Mouse (Mus musculus): ENCODE measurements around the gene E330017A01Rik. TPM values are rescaled to one million over a fixed set of nuclear protein-coding genes. Genes with fewer than 3 reads are reported as not detected.

E330017A01Rik gene
- polyA plus RNA-seq, 1 experiment, result not detected

DNA sequence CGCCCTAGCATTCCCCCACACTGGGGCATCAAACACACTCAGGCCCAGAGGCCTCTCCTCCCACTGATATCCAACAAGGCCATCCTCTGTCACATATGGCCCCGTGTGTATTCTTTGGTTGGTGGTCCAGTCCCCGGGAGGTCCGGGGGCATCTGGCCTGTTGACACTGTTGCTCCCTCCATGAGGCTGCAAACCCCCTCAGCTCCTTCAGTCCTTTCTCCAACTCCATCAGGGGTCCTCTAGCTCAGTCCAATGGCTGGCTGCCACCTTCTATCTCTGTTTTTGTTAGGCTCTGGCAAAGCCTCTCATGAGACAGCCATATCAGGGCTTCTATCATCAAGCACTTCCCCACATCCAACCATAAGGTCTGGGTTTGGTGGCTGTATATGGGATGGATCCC is 18.0 kb upstream of the E330017A01Rik start:
- no peak overlapping the region for H3K4me2 ChIP-seq (ENCODE audit: low read depth)
- TF ChIP-seq E2F4 (IDR thresholded peaks at IDR 0.05; ENCODE audit: insufficient read depth), result no peak
- TF ChIP-seq TCF12 (IDR thresholded peaks at IDR 0.05; ENCODE audit: insufficient read depth, poor library complexity, severe bottlenecking), result no peak
- no peak for TF ChIP-seq CEBPB (IDR thresholded peaks at IDR 0.05; ENCODE audit: insufficient read depth, poor library complexity, severe bottlenecking)
- TF ChIP-seq MAX (IDR thresholded peaks at IDR 0.05; ENCODE audit: low read depth), result no peak
- TF ChIP-seq POLR2AphosphoS2 (IDR thresholded peaks at IDR 0.05; ENCODE audit: insufficient read length, low read depth), result no peak
- TF ChIP-seq USF1 (IDR thresholded peaks at IDR 0.05; ENCODE audit: low read depth), result no peak
- no peak for TF ChIP-seq REST (IDR thresholded peaks at IDR 0.05; ENCODE audit: insufficient read depth, insufficient read length)
- no peak for TF ChIP-seq TCF3 (IDR thresholded peaks at IDR 0.05; ENCODE audit: insufficient read length, low read depth)
- no peak for TF ChIP-seq POLR2A (IDR thresholded peaks at IDR 0.05; ENCODE audit: insufficient read length, low read depth)
- TF ChIP-seq MYOG (IDR thresholded peaks at IDR 0.05; ENCODE audit: control insufficient read depth in 1 of 3, insufficient read depth in 1 of 3, insufficient read length in 2 of 3, low read depth in 2 of 3), result no peak
- no peak for TF ChIP-seq SRF (IDR thresholded peaks at IDR 0.05; ENCODE audit: control insufficient read depth, insufficient read length, low read depth)
- no peak for TF ChIP-seq MYOD1 (IDR thresholded peaks at IDR 0.05; ENCODE audit: control insufficient read depth in 1 of 3, insufficient read length in 2 of 3, low read depth in 2 of 3)
- H3K79me2 ChIP-seq (ENCODE audit: control insufficient read depth, insufficient read depth), result no peaks in the 10 kb centered on the region
- H3K27me3 ChIP-seq (ENCODE audit: control insufficient read depth, insufficient read depth, insufficient read length), result peaks cover 22% of the 10 kb centered on the region
- H3K36me3 ChIP-seq (ENCODE audit: control insufficient read depth, insufficient read depth), result no peaks in the 10 kb centered on the region
- H3K4me3 ChIP-seq, result no peak overlapping the region
- no peak overlapping the region for H3ac ChIP-seq (ENCODE audit: control insufficient read depth, insufficient read length)

DNA sequence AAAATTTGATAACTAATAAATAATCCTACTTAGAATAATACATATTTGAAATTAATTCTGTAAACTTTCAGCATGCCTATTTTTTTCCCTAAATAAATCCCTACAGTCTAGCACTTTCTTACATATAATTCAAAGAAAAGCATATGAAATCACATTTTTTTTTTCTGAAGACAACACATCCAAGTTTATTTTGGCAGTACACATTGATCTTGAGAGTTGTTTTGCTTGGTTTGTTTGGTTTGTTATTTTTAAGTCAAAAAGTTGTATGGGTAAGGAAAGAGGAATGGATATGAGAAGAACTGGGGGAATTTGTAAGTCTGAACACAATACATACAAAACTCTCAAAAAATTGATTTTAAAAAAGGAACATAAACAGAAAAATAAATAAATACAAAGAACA is 17.2 kb upstream of the E330017A01Rik start:
- Histone ChIP-seq H3K79me2 (ENCODE audit: control insufficient read depth, insufficient read depth) (no peaks in the 10 kb centered on the region), H3K27me3 (ENCODE audit: control insufficient read depth, insufficient read depth, insufficient read length) (peaks cover 19% of the 10 kb centered on the region), H3K4me3 (no peak overlapping the region), H3K36me3 (ENCODE audit: control insufficient read depth, insufficient read depth) (no peaks in the 10 kb centered on the region), H3ac (ENCODE audit: control insufficient read depth, insufficient read length) (no peak overlapping the region), H3K4me2 (ENCODE audit: low read depth) (no peak overlapping the region)
- TF ChIP-seq E2F4 (IDR thresholded peaks at IDR 0.05; ENCODE audit: insufficient read depth) (no peak), CEBPB (IDR thresholded peaks at IDR 0.05; ENCODE audit: insufficient read depth, poor library complexity, severe bottlenecking) (no peak), POLR2AphosphoS2 (IDR thresholded peaks at IDR 0.05; ENCODE audit: insufficient read length, low read depth) (no peak), MYOG (IDR thresholded peaks at IDR 0.05; ENCODE audit: control insufficient read depth in 1 of 3, insufficient read depth in 1 of 3, insufficient read length in 2 of 3, low read depth in 2 of 3) (no peak), REST (IDR thresholded peaks at IDR 0.05; ENCODE audit: insufficient read depth, insufficient read length) (no peak)

GRCm38 (mm10) chr16:58649979-58650378 is 11.4 kb upstream of the E330017A01Rik start:
- no peak for TF ChIP-seq POLR2A (IDR thresholded peaks at IDR 0.05; ENCODE audit: insufficient read length, low read depth)
- no peak for TF ChIP-seq TCF3 (IDR thresholded peaks at IDR 0.05; ENCODE audit: insufficient read length, low read depth)
- no peak for TF ChIP-seq SRF (IDR thresholded peaks at IDR 0.05; ENCODE audit: control insufficient read depth, insufficient read length, low read depth)
- no peak for TF ChIP-seq POLR2AphosphoS2 (IDR thresholded peaks at IDR 0.05; ENCODE audit: insufficient read length, low read depth)
- TF ChIP-seq CEBPB (IDR thresholded peaks at IDR 0.05; ENCODE audit: insufficient read depth, poor library complexity, severe bottlenecking), result no peak
- TF ChIP-seq USF1 (IDR thresholded peaks at IDR 0.05; ENCODE audit: low read depth), result no peak
- TF ChIP-seq E2F4 (IDR thresholded peaks at IDR 0.05; ENCODE audit: insufficient read depth), result no peak
- no peaks in the 10 kb centered on the region for H3K79me2 ChIP-seq (ENCODE audit: control insufficient read depth, insufficient read depth)
- H3K27me3 ChIP-seq (ENCODE audit: control insufficient read depth, insufficient read depth, insufficient read length), result peaks cover 5% of the 10 kb centered on the region
- H3K36me3 ChIP-seq (ENCODE audit: control insufficient read depth, insufficient read depth), result no peaks in the 10 kb centered on the region
- no peak overlapping the region for H3K4me2 ChIP-seq (ENCODE audit: low read depth)
- H3K4me3 ChIP-seq, result no peak overlapping the region
- no peak overlapping the region for H3ac ChIP-seq (ENCODE audit: control insufficient read depth, insufficient read length)

DNA sequence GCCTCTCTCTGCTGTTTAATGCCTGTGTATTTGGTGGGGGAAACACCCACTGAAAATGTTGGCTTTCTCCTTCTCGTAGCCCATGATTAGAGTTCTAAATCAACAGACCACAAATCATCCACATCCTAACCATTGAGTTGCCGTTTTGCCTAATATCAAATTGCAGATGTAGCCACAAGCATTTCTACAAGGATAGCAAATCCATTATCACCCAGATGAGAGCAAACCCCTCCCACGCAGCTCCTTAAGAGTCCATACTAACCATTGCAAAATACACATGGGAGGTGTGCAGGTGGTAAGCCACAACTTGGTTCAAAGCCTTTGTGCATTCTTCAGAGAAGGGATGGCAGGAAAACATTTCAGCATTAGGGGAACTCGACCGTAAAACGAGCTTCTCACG is 523 bp downstream of the E330017A01Rik start:
- Histone ChIP-seq H3K4me3 (no peak overlapping the region), H3K4me2 (ENCODE audit: low read depth) (no peak overlapping the region), H3K36me3 (ENCODE audit: control insufficient read depth, insufficient read depth) (no peaks in the 10 kb centered on the region), H3K27me3 (ENCODE audit: control insufficient read depth, insufficient read depth, insufficient read length) (peaks cover 19% of the 10 kb centered on the region), H3K79me2 (ENCODE audit: control insufficient read depth, insufficient read depth) (no peaks in the 10 kb centered on the region), H3ac (ENCODE audit: control insufficient read depth, insufficient read length) (no peak overlapping the region)
- TF ChIP-seq CEBPB (IDR thresholded peaks at IDR 0.05; ENCODE audit: insufficient read depth, poor library complexity, severe bottlenecking) (0 out of 2 replicates have a peak, but pooled peaks have one; percentile 58), POLR2AphosphoS2 (IDR thresholded peaks at IDR 0.05; ENCODE audit: insufficient read length, low read depth) (no peak), MAX (IDR thresholded peaks at IDR 0.05; ENCODE audit: low read depth) (no peak)

- Histone ChIP-seq H3K79me2 (ENCODE audit: control insufficient read depth, insufficient read depth) (no peaks in the 10 kb centered on the region), H3ac (ENCODE audit: control insufficient read depth, insufficient read length) (no peak overlapping the region), H3K4me2 (ENCODE audit: low read depth) (no peak overlapping the region), H3K4me3 (no peak overlapping the region), H3K36me3 (ENCODE audit: control insufficient read depth, insufficient read depth) (no peaks in the 10 kb centered on the region), H3K27me3 (ENCODE audit: control insufficient read depth, insufficient read depth, insufficient read length) (peaks cover 19% of the 10 kb centered on the region)
- TF ChIP-seq REST (IDR thresholded peaks at IDR 0.05; ENCODE audit: insufficient read depth, insufficient read length), result no peak
- no peak for TF ChIP-seq POLR2AphosphoS2 (IDR thresholded peaks at IDR 0.05; ENCODE audit: insufficient read length, low read depth)
- TF ChIP-seq TCF12 (IDR thresholded peaks at IDR 0.05; ENCODE audit: insufficient read depth, poor library complexity, severe bottlenecking), result no peak
- no peak for TF ChIP-seq CEBPB (IDR thresholded peaks at IDR 0.05; ENCODE audit: insufficient read depth, poor library complexity, severe bottlenecking)
- TF ChIP-seq POLR2A (IDR thresholded peaks at IDR 0.05; ENCODE audit: insufficient read length, low read depth), result no peak
- TF ChIP-seq SRF (IDR thresholded peaks at IDR 0.05; ENCODE audit: control insufficient read depth, insufficient read length, low read depth), result no peak
- TF ChIP-seq USF1 (IDR thresholded peaks at IDR 0.05; ENCODE audit: low read depth), result no peak
- no peak for TF ChIP-seq MYOD1 (IDR thresholded peaks at IDR 0.05; ENCODE audit: control insufficient read depth in 1 of 3, insufficient read length in 2 of 3, low read depth in 2 of 3)
- no peak for TF ChIP-seq MAX (IDR thresholded peaks at IDR 0.05; ENCODE audit: low read depth)
- no peak for TF ChIP-seq E2F4 (IDR thresholded peaks at IDR 0.05; ENCODE audit: insufficient read depth)
- TF ChIP-seq MYOG (IDR thresholded peaks at IDR 0.05; ENCODE audit: control insufficient read depth in 1 of 3, insufficient read depth in 1 of 3, insufficient read length in 2 of 3, low read depth in 2 of 3), result no peak
- TF ChIP-seq TCF3 (IDR thresholded peaks at IDR 0.05; ENCODE audit: insufficient read length, low read depth), result no peak
These were observed 1.1 kb downstream of the E330017A01Rik start for GRCm38 (mm10) chr16:58637448-58637847.

Data from myocyte (in vitro differentiated cells).